Mouse (Mus musculus): Measurements from ENCODE around the gene Tmem62. TPM values are rescaled to one million over a fixed set of nuclear protein-coding genes. Genes with fewer than 3 reads are reported as not detected.
"Not testable (repeated sequence)": the region's sequence is repeated elsewhere in the genome, so short reads cannot be mapped to it uniquely, and the experiment has no call there.

The Tmem62 gene
- polyA plus RNA-seq, 1 experiment from 2014 or later: 10.7 TPM

- Histone ChIP-seq H3K79me2 (ENCODE audit: inconsistent target) (peaks cover 9% of the 10 kb centered on the region; the same call in 1 of the 2 replicates), H3K36me3 (ENCODE audit: inconsistent target) (peaks cover 20% of the 10 kb centered on the region; the same call in 1 of the 2 replicates), H3K27ac (no peak overlapping the region; the same call in 1 of the 2 replicates), H3K4me3 (ENCODE audit: inconsistent target) (peak overlapping the region; percentile 98)
- whole genome bisulfite sequencing (ENCODE audit: missing documents): 0% methylated on average over 12 of the region's 12 CpGs
Observed at GRCm38 (mm10) chr2:121008664-121009007, 31.8 kb downstream of the Tmem62 start.

GRCm38 (mm10) chr2:121009071-121009677 is 32.4 kb downstream of the Tmem62 start:
- peaks cover 9% of the 10 kb centered on the region; the same call in 1 of the 2 replicates for H3K79me2 ChIP-seq (ENCODE audit: inconsistent target)
- H3K36me3 ChIP-seq (ENCODE audit: inconsistent target): peaks cover 21% of the 10 kb centered on the region; the same call in 1 of the 2 replicates
- 18% methylated on average over 5 of the region's 5 CpGs for WGBS (ENCODE audit: missing documents)
- no peak overlapping the region for H3K27ac ChIP-seq
- H3K4me3 ChIP-seq (ENCODE audit: inconsistent target): peak overlapping the region; percentile 98

- H3K36me3 ChIP-seq (ENCODE audit: inconsistent target): peaks cover 56% of the 10 kb centered on the region
- H3K4me3 ChIP-seq (ENCODE audit: inconsistent target): no peak overlapping the region
- H3K79me2 ChIP-seq (ENCODE audit: inconsistent target): peaks cover 9% of the 10 kb centered on the region; the same call in 1 of the 2 replicates
- H3K27ac ChIP-seq: no peak overlapping the region
- WGBS (ENCODE audit: missing documents): 95% methylated on average over 8 of the region's 9 CpGs
Observed at GRCm38 (mm10) chr2:121012676-121013075, 35.9 kb downstream of the Tmem62 start.

GRCm38 (mm10) chr2:121015507-121015906 is 38.7 kb downstream of the Tmem62 start:
- peaks cover 59% of the 10 kb centered on the region for H3K36me3 ChIP-seq (ENCODE audit: inconsistent target)
- H3K27ac ChIP-seq: no peak overlapping the region
- WGBS (ENCODE audit: missing documents): 91% methylated on average over 2 of the region's 2 CpGs
- no peak overlapping the region for H3K4me3 ChIP-seq (ENCODE audit: inconsistent target)
- H3K79me2 ChIP-seq (ENCODE audit: inconsistent target): no peaks in the 10 kb centered on the region

GRCm38 (mm10) chr2:121016226-121016625 is 39.4 kb downstream of the Tmem62 start:
- H3K4me3 ChIP-seq (ENCODE audit: inconsistent target): no peak overlapping the region
- H3K36me3 ChIP-seq (ENCODE audit: inconsistent target): peaks cover 58% of the 10 kb centered on the region
- no peak overlapping the region for H3K27ac ChIP-seq
- no peaks in the 10 kb centered on the region for H3K79me2 ChIP-seq (ENCODE audit: inconsistent target)
- 96% methylated on average over 9 of the region's 9 CpGs for WGBS (ENCODE audit: missing documents)

GRCm38 (mm10) chr2:121017151-121017550 is 40.3 kb downstream of the Tmem62 start:
- no peak overlapping the region for H3K27ac ChIP-seq
- peaks cover 48% of the 10 kb centered on the region for H3K36me3 ChIP-seq (ENCODE audit: inconsistent target)
- no peaks in the 10 kb centered on the region for H3K79me2 ChIP-seq (ENCODE audit: inconsistent target)
- WGBS (ENCODE audit: missing documents): 100% methylated on average over 1 of the region's 1 CpGs
- H3K4me3 ChIP-seq (ENCODE audit: inconsistent target): no peak overlapping the region

GRCm38 (mm10) chr2:121022918-121023317 is 46.1 kb downstream of the Tmem62 start:
- peaks cover 1% of the 10 kb centered on the region; the same call in 1 of the 2 replicates for H3K36me3 ChIP-seq (ENCODE audit: inconsistent target)
- WGBS (ENCODE audit: missing documents): 79% methylated on average over 5 of the region's 5 CpGs

GRCm38 (mm10) chr2:121036733-121037341 is 60.0 kb downstream of the Tmem62 start, which contains the start of gene Epb42:
Gene Epb42, minus strand, starts transcription at chr2:121037072.
- Histone ChIP-seq H3K36me3 (ENCODE audit: inconsistent target) (no peaks in the 10 kb centered on the region), H3K4me3 (ENCODE audit: inconsistent target) (no peak within 1 kb of the TSS), H3K27ac (no peak within 1 kb of the TSS), H3K79me2 (ENCODE audit: inconsistent target) (no peaks in the 10 kb centered on the region)
- WGBS (ENCODE audit: missing documents): 50% methylated on average over 5 of the region's 5 CpGs

More at GRCm38 (mm10) chr2:121022918-121023317, 46.1 kb downstream of the Tmem62 start:
- H3K79me2 ChIP-seq (ENCODE audit: inconsistent target): no peaks in the 10 kb centered on the region
- H3K27ac ChIP-seq: no peak overlapping the region
- no peak overlapping the region for H3K4me3 ChIP-seq (ENCODE audit: inconsistent target)

GRCm38 (mm10) chr2:121038851-121039250 is 62.0 kb downstream of the Tmem62 start:
- WGBS (ENCODE audit: missing documents): 100% methylated on average over 1 of the region's 1 CpGs
- not testable (repeated sequence) for H3K79me2 ChIP-seq (ENCODE audit: inconsistent target); H3K27ac ChIP-seq; H3K36me3 ChIP-seq (ENCODE audit: inconsistent target); H3K4me3 ChIP-seq (ENCODE audit: inconsistent target)

- 100% methylated on average over 1 of the region's 1 CpGs for WGBS (ENCODE audit: missing documents)
- no peaks in the 10 kb centered on the region for H3K36me3 ChIP-seq (ENCODE audit: inconsistent target)
- no peaks in the 10 kb centered on the region for H3K79me2 ChIP-seq (ENCODE audit: inconsistent target)
- H3K27ac ChIP-seq: no peak overlapping the region
- H3K4me3 ChIP-seq (ENCODE audit: inconsistent target): no peak overlapping the region
Observed at GRCm38 (mm10) chr2:121039382-121039781, 62.6 kb downstream of the Tmem62 start.

- H3K4me3 ChIP-seq (ENCODE audit: inconsistent target): no peak overlapping the region
- no peaks in the 10 kb centered on the region for H3K36me3 ChIP-seq (ENCODE audit: inconsistent target)
- no peak overlapping the region for H3K27ac ChIP-seq
- H3K79me2 ChIP-seq (ENCODE audit: inconsistent target): no peaks in the 10 kb centered on the region
- 30% methylated on average over 5 of the region's 5 CpGs for WGBS (ENCODE audit: missing documents)
Observed at GRCm38 (mm10) chr2:121041098-121041497, 64.3 kb downstream of the Tmem62 start.

GRCm38 (mm10) chr2:121045653-121046052 is 68.8 kb downstream of the Tmem62 start:
- WGBS (ENCODE audit: missing documents): 91% methylated on average over 4 of the region's 4 CpGs
- Histone ChIP-seq H3K4me3 (ENCODE audit: inconsistent target) (no peak overlapping the region), H3K79me2 (ENCODE audit: inconsistent target) (no peaks in the 10 kb centered on the region), H3K36me3 (ENCODE audit: inconsistent target) (no peaks in the 10 kb centered on the region), H3K27ac (no peak overlapping the region)

GRCm38 (mm10) chr2:121052176-121052575 is 75.4 kb downstream of the Tmem62 start:
- no peak overlapping the region for H3K27ac ChIP-seq
- WGBS (ENCODE audit: missing documents): 100% methylated on average over 4 of the region's 5 CpGs
- no peaks in the 10 kb centered on the region for H3K79me2 ChIP-seq (ENCODE audit: inconsistent target)
- no peaks in the 10 kb centered on the region for H3K36me3 ChIP-seq (ENCODE audit: inconsistent target)
- no peak overlapping the region for H3K4me3 ChIP-seq (ENCODE audit: inconsistent target)

- no peaks in the 10 kb centered on the region for H3K36me3 ChIP-seq (ENCODE audit: inconsistent target)
- no peaks in the 10 kb centered on the region for H3K79me2 ChIP-seq (ENCODE audit: inconsistent target)
- WGBS (ENCODE audit: missing documents): 73% methylated on average over 2 of the region's 2 CpGs
- no peak overlapping the region for H3K27ac ChIP-seq
- no peak overlapping the region for H3K4me3 ChIP-seq (ENCODE audit: inconsistent target)
Observed at GRCm38 (mm10) chr2:121054060-121054459, 77.2 kb downstream of the Tmem62 start.

GRCm38 (mm10) chr2:121055915-121056314 is 79.1 kb downstream of the Tmem62 start:
- Histone ChIP-seq H3K79me2 (ENCODE audit: inconsistent target) (no peaks in the 10 kb centered on the region), H3K4me3 (ENCODE audit: inconsistent target) (no peak overlapping the region), H3K27ac (no peak overlapping the region), H3K36me3 (ENCODE audit: inconsistent target) (no peaks in the 10 kb centered on the region)
- WGBS (ENCODE audit: missing documents): 88% methylated on average over 6 of the region's 6 CpGs

Measured in macrophage (primary cell).